Mouse (Mus musculus): Measurements from ENCODE around the gene Ddr1. TPM values are rescaled to one million over a fixed set of nuclear protein-coding genes. Genes with fewer than 3 reads are reported as not detected.

Gene Ddr1
- polyA plus RNA-seq, 1 experiment from 2014 or later, result 30.0 TPM

DNA sequence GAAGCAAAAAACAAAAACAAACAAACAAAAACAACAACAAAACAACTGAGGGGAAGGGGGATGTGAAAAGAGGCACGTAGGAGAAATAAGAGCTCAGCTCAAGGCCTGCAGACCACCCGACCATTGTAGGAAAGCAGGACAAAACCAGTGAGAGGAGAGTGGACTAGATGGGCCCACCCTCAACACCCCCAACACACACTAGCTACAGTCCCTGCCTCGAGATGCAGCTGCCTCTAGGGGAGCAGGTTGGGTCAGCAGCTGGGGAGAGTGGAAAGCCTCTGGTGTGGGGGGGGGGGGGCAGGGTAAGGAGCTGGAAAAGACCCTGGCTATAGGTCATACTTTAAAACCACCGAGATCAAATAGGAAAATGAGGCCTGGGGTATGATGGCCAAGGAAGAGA is 1.8 kb downstream of the Ddr1 start:
- 38% methylated on average over 4 of the region's 4 CpGs for WGBS
- 0 out of 2 replicates have a peak overlapping the region, but pooled peaks have one; percentile 56 for H3K9ac ChIP-seq (ENCODE audit: low read depth, low read length)

DNA sequence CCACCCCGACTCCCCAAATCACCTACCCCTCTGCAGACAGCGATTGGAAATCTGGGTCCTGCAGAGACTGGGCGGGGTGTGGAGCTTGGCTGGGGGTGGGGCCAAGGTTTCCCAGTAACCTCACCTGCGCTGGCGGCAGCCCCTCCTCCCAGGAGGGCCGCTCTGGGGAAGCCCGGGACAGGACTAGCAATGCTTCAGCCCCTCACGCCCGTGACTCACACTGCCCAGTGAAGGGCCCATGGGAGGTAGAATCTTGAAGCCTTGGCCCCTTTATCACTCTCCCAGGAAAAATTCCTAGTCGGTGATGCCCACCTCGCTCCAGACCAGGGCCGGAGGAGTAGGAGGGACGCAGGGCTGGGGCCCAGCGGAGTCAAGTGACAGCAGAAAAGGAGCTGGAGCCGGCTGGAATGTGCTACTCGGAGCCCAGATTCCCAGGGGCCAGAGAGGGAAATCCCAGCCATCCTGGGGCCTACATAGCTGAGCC is 2.4 kb downstream of the Ddr1 start:
- Histone ChIP-seq H3K4me1 (replicated peaks; ENCODE audit: control insufficient read depth, insufficient read depth, low read length) (peaks cover 23% of the 10 kb centered on the region), H3K27ac (ENCODE audit: low read depth, low read length) (peak overlapping the region; percentile 90), H3K4me2 (replicated peaks; ENCODE audit: low read depth) (peak overlapping the region; percentile 91), H3K9me3 (ENCODE audit: control insufficient read depth) (no peaks in the 10 kb centered on the region), H3K36me3 (ENCODE audit: control insufficient read depth, insufficient read depth) (no peaks in the 10 kb centered on the region), H3K9ac (ENCODE audit: low read depth, low read length) (peak overlapping the region; percentile 56), H3K27me3 (replicated peaks; ENCODE audit: control insufficient read depth, insufficient read depth, low read length) (no peaks in the 10 kb centered on the region), H3K4me3 (ENCODE audit: low read depth, low read length) (peak overlapping the region; percentile 59)
- no peak for TF ChIP-seq CTCF (IDR thresholded peaks at IDR 0.05; ENCODE audit: low read depth)
- no peak for ATAC-seq
- 3% methylated on average over 16 of the region's 16 CpGs for WGBS

More for the DNA sequence above, 1.8 kb downstream of the Ddr1 start:
- Histone ChIP-seq H3K4me1 (replicated peaks; ENCODE audit: control insufficient read depth, insufficient read depth, low read length) (peaks cover 20% of the 10 kb centered on the region), H3K9me3 (ENCODE audit: control insufficient read depth) (no peaks in the 10 kb centered on the region), H3K27ac (ENCODE audit: low read depth, low read length) (peak overlapping the region; percentile 90), H3K4me3 (ENCODE audit: low read depth, low read length) (peak overlapping the region; percentile 59; the same call in 1 of the 2 replicates), H3K27me3 (replicated peaks; ENCODE audit: control insufficient read depth, insufficient read depth, low read length) (no peaks in the 10 kb centered on the region), H3K4me2 (replicated peaks; ENCODE audit: low read depth) (peak overlapping the region; percentile 91), H3K36me3 (ENCODE audit: control insufficient read depth, insufficient read depth) (no peaks in the 10 kb centered on the region)
- 0 out of 2 replicates have a peak, but pooled peaks have one; percentile 16 for TF ChIP-seq CTCF (IDR thresholded peaks at IDR 0.05; ENCODE audit: low read depth)
- ATAC-seq, result no peak

DNA sequence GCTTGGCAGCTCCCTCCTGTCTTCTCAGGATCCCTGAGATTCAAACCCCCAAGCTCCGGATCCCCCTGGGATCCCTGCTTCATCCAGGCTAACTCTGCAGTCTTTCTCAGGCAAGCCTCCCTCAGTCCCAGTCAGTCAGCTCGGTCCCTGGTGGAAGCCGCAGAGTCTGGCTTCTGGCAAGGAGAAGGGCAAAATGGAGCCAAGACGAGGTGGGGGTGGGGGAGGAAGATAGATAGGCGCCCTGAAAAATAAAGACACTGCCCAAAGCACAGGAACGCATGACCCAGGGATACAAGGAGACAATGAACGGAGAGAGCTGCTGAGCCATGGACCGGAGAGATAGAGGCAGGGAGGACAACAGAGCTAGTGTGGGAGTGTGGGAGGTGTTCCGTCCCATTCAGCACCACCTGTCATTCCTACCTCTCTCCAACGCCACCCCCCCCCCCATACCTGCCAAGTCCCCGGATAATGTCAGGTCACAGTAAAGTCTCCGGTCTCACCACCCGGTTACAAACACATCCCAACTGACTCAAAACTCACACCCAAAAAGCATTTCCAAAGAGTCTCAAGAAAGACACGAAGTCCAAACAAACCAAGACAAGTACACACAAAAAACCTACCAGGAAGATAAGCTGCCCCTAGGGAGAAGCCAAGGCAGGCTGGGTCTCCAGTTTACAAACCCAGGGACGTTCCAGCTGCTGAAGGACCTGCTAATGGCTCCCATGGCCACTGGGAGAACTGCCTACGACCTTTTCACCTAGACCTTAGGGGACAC is 3.0 kb downstream of the Ddr1 start:
- no peaks in the 10 kb centered on the region for H3K36me3 ChIP-seq (ENCODE audit: control insufficient read depth, insufficient read depth)
- peak overlapping the region; percentile 90 for H3K27ac ChIP-seq (ENCODE audit: low read depth, low read length)
- no peak for TF ChIP-seq CTCF (IDR thresholded peaks at IDR 0.05; ENCODE audit: low read depth)
- no peaks in the 10 kb centered on the region for H3K9me3 ChIP-seq (ENCODE audit: control insufficient read depth)
- WGBS, result 2% methylated on average over 16 of the region's 16 CpGs
- peak overlapping the region; percentile 59 for H3K4me3 ChIP-seq (ENCODE audit: low read depth, low read length)
- H3K9ac ChIP-seq (ENCODE audit: low read depth, low read length), result peak overlapping the region; percentile 56
- H3K4me2 ChIP-seq (replicated peaks; ENCODE audit: low read depth), result peak overlapping the region; percentile 91
- ATAC-seq, result no peak
- H3K4me1 ChIP-seq (replicated peaks; ENCODE audit: control insufficient read depth, insufficient read depth, low read length), result peaks cover 26% of the 10 kb centered on the region
- no peaks in the 10 kb centered on the region for H3K27me3 ChIP-seq (replicated peaks; ENCODE audit: control insufficient read depth, insufficient read depth, low read length)

DNA sequence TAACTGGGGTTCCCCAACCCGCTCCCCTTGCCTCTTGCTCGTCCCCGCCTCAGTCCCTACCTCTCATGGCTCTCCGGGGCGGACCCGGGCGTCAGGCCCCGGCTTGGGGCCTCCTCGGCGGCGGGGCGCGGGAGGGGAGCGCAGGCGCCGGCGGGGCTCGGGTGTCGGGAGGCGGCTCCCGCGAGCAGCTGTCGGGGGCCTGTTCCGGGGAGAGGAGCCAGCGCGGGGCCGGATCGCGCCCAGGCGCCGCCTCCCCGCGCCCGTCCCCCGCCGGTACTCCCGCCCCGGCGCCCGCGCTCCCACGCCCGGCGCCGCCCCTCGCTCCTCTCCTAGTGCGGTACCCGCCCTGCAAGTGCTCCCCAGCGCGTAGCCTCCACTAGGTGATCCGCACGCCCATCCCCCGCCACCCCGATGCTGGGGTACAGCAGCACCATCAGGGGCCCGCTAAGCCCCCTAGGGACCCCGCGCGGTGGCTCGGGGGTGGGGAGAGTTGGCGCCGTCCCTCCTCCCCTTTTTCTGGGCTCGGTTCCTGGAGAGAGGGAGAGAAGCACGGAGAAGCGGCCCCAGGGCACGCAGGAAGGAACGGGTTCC is 4.0 kb downstream of the Ddr1 start:
- Histone ChIP-seq H3K27ac (ENCODE audit: low read depth, low read length) (peak overlapping the region; percentile 90), H3K4me1 (replicated peaks; ENCODE audit: control insufficient read depth, insufficient read depth, low read length) (peaks cover 23% of the 10 kb centered on the region), H3K36me3 (ENCODE audit: control insufficient read depth, insufficient read depth) (no peaks in the 10 kb centered on the region), H3K9me3 (ENCODE audit: control insufficient read depth) (no peaks in the 10 kb centered on the region), H3K9ac (ENCODE audit: low read depth, low read length) (peak overlapping the region; percentile 56), H3K4me2 (replicated peaks; ENCODE audit: low read depth) (peak overlapping the region; percentile 91), H3K4me3 (ENCODE audit: low read depth, low read length) (peak overlapping the region; percentile 59), H3K27me3 (replicated peaks; ENCODE audit: control insufficient read depth, insufficient read depth, low read length) (no peaks in the 10 kb centered on the region)
- peak; percentile 27 for TF ChIP-seq CTCF (IDR thresholded peaks at IDR 0.05; ENCODE audit: low read depth)
- 2% methylated on average over 37 of the region's 66 CpGs for WGBS
- ATAC-seq, result peak; percentile 60

DNA sequence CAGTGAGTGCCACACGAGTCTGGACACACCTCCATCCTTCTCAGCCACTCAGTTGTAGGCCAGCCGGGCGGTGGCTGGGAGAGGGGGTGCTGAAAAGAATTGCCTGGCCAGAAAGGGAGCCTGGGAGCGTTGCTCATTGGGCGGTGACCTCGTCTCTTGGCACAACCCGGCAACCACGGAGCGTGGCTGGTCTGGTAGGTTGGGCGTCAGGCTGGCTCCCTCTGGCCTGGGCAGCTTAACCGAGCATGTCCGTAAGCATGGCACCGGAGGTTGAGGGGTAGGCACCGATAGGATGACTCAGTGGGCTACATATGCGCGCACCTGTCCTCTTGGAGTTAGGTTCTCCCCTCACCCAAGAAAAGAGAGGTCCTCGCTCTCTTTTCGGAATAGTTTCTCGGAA is 4.5 kb downstream of the Ddr1 start:
- peak overlapping the region; percentile 59 for H3K4me3 ChIP-seq (ENCODE audit: low read depth, low read length)
- peaks cover 23% of the 10 kb centered on the region for H3K4me1 ChIP-seq (replicated peaks; ENCODE audit: control insufficient read depth, insufficient read depth, low read length)

DNA sequence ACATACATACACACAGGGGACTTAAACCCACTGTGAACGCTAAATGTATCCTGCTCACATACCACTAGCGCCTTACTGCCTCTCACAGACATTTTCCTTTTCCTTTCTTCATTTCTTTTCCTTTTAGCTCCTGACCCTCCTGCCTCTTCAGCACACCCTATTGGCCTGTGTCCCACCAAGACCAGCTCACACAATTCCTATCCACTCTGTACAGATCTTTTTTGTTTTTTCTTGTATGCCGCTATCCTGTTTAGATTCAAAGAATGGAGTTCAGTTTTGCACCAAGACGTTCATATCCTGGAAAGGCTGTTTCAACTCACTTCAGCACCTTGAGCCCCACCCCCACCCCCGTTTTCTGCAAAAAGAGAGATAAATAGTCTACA is 5.9 kb downstream of the Ddr1 start:
- peak overlapping the region; percentile 29; the same call in 1 of the 2 replicates for H3K27ac ChIP-seq (ENCODE audit: low read depth, low read length)
- H3K36me3 ChIP-seq (ENCODE audit: control insufficient read depth, insufficient read depth), result peaks cover 4% of the 10 kb centered on the region
- no peak for ATAC-seq
- H3K27me3 ChIP-seq (replicated peaks; ENCODE audit: control insufficient read depth, insufficient read depth, low read length), result no peaks in the 10 kb centered on the region
- H3K9me3 ChIP-seq (ENCODE audit: control insufficient read depth), result no peaks in the 10 kb centered on the region
- H3K4me1 ChIP-seq (replicated peaks; ENCODE audit: control insufficient read depth, insufficient read depth, low read length), result peaks cover 11% of the 10 kb centered on the region; the same call in 1 of the 2 replicates
- TF ChIP-seq CTCF (IDR thresholded peaks at IDR 0.05; ENCODE audit: low read depth), result no peak
- H3K4me3 ChIP-seq (ENCODE audit: low read depth, low read length), result no peak overlapping the region
- peak overlapping the region; percentile 61 for H3K4me2 ChIP-seq (replicated peaks; ENCODE audit: low read depth)
- no peak overlapping the region for H3K9ac ChIP-seq (ENCODE audit: low read depth, low read length)
- 39% methylated on average over 5 of the region's 5 CpGs for WGBS

More for the DNA sequence above, 4.5 kb downstream of the Ddr1 start:
- Histone ChIP-seq H3K9me3 (ENCODE audit: control insufficient read depth) (no peaks in the 10 kb centered on the region), H3K27ac (ENCODE audit: low read depth, low read length) (peak overlapping the region; percentile 90), H3K9ac (ENCODE audit: low read depth, low read length) (peak overlapping the region; percentile 56), H3K27me3 (replicated peaks; ENCODE audit: control insufficient read depth, insufficient read depth, low read length) (no peaks in the 10 kb centered on the region), H3K4me2 (replicated peaks; ENCODE audit: low read depth) (peak overlapping the region; percentile 91), H3K36me3 (ENCODE audit: control insufficient read depth, insufficient read depth) (no peaks in the 10 kb centered on the region)
- peak; percentile 26 for ATAC-seq
- no peak for TF ChIP-seq CTCF (IDR thresholded peaks at IDR 0.05; ENCODE audit: low read depth)
- WGBS, result 2% methylated on average over 18 of the region's 19 CpGs
